Mouse (Mus musculus) left cerebral cortex, adult 8-10 months (tissue): ENCODE data around the gene Tmem121. TPM values are rescaled to one million over a fixed set of nuclear protein-coding genes. Genes with fewer than 3 reads are reported as not detected.

ENCODE experiments used
- DNase-seq, 2 experiments: peaks; one replicate each; pipeline ENCODE4 v3.0.0; 2022; ENCODE audit warnings: low spot score in 2 of 2
- total RNA-seq, 4 experiments: library from RNA; stranded (reverse); gene quantifications; 2 replicates each; pipeline ENCODE4 v1.2.4; 2022

The Tmem121 gene
- 10 to 100 TPM; 21.4 to 23.8 (median 23.1) TPM for total RNA-seq

DNA sequence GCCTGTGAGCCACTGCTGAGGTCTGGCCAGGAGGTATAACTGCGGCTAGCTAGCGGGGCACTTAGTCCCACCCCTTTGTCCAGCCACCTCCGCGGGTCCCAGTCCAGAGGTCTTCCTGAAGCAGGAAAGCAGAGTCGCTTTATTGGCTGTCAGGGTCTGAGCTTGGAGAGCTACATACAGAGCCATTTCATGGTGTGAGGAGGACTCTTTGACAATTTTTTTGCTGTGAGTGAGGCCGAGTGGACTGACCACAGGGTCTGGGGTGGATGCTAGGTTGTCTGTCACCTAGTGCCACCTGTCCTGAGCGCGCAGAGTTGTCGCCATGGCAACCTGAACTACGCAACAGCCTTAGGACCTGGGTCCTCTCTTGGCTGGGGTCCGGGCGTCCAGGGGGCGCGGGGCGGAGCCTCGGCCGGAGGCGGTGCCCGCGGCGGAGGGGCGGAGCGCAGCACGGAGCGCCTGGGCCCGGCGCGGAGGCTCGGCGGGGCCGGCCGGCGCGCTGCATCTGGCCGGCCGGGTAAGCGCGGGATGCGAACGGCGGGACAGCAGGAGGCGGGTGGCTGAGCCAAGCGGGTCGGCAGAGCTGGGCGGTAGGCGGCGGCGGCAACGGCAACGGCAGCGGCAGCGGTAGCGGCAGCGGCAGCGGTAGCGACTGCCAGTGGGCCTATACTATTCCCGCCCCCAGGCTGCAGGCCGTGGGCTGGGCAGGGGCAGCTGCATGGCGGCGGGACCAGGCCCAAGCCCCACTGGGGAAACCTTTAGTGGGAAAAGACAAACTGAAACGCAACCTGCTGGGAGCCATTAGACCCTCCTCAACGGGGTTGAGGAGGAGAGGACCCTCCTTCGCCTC lies at the start of gene Tmem121:
Gene Tmem121, plus strand, starts transcription at position 489 of the 850 bp plus-strand sequence.
- peak in 1 of 2 experiments; percentile 26 for DNase-seq

DNA sequence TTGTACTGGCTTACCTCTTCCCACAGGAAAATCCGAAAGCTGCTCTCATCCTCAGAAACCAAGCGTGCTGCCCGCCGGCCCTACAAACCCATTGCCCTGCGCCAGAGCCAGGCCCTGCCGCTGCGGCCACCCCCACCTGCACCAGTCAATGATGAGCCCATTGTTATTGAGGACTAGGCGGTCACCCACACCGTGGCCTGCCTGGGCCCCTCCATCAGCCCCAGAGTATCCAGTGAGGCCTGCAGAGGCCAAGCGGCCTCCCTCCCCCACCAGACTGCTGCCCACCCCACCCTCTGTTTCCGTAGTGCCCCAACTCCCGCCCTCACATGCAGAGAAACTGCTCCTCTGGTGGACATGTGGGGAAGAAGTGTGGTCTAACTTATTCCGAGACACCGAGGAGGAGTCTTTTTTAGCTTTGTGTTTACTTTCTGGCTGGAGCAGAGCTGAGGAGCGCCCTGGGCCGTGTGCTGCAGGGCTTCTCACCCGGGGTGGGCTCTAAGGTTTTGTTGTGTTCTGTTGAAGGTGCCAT lies 49.2 kb upstream of the Tmem121 start:
- no peak for DNase-seq

DNA sequence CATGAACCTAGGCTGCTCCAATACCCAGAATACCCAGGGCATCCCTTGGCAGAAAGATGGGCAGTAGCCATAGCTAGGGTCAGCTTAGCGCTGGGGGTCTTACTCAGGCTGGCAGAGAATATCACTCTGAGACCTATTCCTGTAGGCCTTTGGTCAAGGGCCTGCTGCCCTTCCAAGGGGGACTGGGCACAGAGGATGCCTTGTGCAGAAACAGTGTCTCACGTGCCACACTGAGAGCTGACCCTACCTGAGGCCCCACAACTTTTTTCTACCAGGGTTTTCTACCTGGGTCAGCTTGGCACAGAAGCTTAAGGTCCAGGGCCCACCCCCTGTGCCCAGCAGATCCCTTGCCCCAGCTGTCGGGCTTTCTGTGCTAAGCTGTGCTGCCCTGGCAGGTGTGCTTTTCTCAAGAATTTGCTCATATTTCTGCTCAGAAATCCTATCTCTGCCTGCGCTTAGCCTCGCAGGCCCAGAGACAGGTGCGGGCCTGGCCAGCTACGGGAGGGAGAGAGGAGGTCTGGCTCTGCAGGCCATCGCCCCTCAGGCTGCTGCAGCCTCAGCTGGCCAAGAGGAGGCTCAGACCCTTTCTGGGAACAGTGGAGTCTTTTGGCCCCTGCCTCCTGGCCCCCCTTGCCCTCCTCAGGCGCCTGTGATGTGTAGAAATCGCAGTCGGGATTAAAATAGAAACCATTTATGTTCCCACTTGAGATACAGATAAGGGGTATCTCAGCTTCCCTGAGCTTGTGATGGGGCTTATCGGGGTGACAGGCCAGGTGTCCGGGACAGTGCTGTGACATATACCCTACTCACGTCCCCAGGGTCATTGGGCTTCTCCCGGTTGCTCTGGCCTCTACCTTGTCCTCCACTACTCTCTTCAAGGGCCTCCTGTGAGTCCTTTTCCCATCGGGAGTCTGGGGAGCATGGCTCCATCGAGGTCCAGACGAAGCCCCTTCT lies 48.2 kb upstream of the Tmem121 start:
- DNase-seq: no peak

DNA sequence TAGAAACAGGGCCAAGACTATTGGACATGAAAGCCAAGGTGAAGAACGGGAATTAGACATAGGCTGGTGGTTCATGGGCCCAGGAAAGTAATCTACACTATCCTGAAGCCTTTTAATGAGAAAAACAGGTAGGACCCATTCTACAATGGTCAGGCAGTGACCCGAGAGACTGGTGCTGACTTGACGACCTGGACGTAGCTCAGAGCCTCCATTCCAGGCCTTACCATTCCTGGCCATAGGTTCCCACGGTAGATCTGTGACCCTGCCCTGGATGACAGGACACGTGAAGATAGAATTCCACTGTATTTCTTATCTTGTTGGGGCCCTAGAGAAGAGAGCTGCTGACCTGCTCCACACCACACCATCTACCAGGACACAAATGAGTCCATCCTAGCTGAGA lies 47.4 kb upstream of the Tmem121 start:
- DNase-seq: no peak

DNA sequence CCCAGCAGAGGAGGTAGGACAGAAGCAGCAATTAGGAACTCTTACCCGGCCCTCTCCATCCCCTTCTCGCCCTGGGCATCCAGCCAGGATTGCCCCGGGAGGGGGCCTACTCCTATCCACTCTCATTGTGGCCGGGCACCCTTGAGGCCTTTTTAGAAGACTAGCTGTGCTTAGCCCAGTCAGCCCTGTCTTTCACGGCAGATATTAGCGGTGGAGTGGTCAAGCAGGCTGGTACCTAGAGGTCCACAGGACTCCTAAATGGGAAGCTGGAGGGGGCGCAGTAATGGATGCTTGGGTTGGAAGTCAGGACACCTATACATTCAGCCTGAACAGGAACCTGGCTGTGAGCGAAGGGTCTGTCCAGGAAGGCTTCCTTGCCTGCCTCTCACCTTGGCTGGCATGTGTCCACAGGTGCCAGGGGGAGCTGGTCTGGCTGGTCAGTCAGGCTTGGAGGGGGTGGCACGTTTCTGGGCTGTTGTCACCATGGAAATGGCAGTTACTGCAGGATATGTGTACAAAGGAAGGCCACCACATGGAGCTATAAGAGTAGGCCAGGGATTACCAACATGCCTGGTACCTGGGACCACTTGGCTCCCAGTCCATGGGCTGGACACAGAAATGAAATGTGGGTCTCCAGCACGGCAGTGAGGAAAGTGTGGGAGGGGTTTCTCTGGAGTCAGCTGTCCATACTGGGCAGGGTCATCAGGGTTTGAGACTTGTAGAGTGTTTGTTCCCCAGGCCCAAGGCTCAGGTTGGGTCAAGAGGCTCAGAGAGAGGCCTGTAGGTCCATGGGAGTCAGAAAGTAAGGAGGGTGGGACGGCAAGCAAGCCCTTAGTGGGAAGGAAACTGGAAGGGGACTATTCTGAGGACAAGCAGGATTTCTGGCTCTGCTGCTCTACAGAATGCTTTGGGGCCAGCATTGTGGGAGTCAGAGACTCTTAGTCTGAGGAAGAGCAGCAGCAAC lies 46.5 kb upstream of the Tmem121 start:
- DNase-seq: no peak

DNA sequence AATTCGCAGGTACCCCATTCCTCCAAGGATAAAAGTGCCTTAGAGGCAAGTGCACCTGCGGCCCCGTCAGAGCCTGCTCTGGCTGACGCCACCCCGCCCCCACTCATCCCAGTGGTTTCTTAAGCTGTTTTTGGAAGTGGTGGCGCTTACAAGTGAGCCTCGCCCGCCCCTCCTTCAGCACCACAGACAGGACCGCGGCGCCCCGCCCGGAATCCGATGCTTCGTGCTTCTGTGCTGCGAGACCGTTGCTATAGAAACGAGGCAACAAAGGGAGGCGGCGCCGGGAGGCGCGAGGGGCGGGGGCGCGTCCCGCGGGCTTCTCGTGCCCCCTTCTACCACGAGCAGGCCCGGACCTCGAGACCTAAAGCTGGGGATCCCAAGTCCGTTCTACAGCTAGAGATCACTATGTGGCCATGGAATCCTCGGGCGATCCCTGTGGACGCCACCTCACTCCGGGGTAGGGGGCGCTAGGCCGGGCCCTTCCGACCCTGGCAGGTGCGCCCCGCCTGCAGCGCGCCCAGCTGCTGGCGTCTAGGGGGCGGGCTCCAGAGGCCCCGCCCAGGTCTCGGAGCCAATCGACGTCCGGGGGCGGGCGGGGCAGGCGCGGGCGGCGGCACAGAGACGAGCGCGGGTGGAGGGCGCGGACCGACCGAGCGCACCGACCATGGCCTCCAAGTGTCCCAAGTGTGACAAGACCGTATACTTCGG lies 45.7 kb upstream of the Tmem121 start, which contains the start of gene Crip2:
Gene Crip2, plus strand, starts transcription at position 329 of the 708 bp plus-strand sequence.
- peak; percentile 86 to 98 for DNase-seq

DNA sequence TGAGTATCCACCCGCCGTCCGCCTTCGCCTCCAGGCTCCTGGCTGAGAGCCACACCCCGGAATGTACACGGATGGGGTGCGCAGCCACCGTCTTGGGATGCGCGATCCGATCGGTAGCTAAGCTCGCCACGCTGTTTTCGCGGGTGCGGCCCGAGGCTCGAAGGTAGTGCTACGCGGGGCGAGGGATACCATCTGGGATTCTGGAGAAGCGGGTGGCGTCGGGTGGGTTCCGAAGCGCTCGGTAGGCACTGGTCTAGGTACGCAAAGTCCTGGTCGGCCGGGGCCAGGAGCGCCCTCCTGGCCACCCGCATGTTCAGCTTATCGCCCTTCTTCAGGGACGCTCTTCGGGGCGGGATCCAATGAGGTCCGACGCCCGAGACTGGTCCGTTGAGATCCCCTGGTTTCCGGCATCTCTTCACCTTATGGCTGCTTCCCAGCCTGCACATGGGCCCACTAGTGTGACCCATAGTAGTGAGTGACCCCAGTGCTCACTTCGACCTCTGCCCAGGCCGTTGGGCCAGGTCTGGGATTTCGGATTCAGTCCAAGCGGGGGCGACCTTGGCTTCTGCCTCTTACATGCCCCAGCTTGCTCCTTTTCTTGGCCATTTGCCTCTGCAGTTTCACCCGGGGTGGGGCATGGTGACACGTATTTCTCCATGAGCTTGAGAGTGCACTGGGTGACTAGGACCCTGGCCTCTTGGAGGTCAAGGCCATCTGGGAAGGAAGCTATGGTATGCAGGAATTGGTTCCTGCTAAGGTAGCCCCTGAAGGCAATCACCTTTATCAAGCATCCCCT lies 44.9 kb upstream of the Tmem121 start:
- DNase-seq: peak in 1 of 2 experiments; percentile 56

DNA sequence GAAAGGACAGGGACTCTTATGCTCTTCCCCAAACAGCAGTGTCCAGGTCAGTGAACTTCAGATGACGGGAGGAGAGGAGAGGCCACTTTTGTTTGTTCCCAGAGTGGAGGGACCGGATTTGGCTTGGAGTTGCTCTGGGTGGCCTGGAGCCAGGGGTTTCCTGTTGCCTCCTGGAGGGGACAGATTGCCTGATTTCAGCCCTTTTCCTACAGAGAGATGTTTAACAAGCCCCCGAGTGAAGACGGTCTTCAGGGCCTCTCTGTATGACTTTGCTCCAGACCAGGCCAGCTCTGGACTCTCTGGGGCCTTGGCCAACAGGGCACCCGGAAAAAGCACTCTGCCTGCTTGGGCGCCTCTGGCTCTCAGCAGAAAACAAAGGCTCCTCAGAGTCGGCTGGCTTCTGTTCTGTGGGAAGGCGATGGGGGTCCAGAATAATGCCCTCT lies 44.2 kb upstream of the Tmem121 start:
- DNase-seq: no peak

DNA sequence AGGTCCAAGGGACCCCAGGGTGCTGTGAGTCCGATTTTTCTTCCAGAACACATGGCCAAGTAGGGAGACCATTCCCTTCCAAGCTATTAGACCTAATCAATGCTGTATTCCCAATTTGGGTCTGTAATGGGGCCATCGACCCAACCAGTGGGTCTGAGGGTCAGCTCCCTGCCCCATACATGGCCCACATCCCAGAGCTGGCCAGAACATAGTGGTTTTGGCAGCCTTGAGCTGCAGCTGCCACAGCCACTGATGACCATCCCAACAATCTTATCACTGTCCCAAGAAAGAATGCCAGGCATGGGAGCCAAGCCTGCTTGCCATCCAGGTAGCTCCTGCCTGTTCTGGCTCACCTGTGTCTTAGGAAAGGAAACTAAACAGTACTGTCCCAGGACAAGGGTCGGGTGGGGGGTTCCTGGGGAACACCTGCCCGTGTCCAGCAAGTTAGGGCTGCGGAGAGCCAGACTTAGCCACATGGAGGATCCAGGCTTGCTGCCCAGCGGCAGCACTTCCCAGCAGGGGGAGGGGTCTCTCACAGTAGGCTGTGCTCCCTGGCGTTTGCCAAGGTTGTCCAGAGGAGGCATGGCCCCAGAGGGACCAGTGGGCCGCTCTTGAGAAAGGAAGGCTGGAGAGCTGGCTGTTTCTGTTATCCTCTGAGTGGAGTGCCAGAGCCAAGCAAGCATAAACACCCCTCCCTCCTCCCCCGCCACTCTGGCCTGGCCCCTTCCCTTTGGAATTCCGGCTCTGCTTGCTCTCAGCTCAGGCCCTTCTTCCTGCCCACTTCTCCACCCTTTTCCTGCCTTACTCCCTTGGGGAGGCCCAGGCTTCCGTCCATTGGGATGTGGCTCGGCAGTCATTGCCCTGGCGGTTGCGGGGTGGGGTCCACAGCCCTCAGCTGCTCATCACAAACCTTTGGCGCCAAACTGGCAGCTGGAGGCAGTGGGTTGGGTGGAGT lies 43.4 kb upstream of the Tmem121 start:
- peak in 1 of 2 experiments; percentile 65 for DNase-seq

DNA sequence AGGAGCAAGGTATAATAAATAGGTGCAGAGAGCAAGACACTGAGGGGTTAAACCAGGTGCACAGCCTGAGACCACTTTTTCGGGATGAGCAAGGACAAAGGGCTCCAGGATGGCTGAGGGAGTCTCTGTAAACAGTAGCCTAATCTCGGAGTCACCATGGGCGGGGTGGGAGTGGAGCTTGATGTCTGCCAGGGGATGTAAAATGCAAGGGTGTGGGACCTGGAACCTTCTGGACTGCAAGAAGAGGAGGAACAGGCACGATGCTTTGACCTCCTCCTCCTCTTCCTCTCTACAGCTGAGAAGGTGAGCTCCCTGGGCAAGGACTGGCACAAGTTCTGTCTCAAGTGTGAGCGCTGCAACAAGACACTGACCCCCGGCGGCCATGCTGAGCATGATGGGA lies 42.6 kb upstream of the Tmem121 start:
- no peak for DNase-seq

DNA sequence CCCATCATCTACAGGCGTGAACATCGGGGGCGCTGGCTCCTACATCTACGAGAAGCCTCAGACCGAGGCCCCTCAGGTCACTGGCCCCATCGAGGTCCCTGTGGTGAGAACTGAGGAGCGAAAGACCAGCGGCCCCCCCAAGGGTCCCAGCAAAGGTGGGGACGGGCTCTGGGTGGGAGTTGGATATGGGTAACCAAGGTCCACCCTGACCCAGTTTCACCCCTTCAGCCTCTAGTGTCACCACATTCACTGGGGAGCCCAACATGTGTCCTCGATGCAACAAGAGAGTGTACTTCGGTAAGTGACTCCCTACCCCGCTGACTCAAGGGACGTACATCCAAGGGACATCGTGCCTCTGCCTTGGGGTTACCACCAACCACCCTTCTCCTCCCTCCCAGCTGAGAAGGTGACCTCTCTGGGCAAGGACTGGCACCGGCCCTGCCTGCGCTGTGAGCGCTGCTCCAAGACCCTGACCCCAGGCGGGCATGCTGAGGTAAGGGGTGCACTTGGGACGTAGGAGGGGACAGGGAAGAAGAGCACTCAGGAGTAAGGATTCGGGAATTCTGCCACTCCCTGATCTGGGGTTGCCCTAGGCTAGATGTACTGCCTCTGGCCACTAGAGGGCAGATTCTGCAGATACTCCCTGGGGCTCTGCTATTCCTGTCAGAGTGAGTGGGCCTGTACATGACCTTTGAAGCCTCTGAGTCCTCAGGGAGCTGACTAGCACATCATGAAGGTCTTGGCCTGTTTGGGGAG lies 41.6 kb upstream of the Tmem121 start:
- DNase-seq: no peak

DNA sequence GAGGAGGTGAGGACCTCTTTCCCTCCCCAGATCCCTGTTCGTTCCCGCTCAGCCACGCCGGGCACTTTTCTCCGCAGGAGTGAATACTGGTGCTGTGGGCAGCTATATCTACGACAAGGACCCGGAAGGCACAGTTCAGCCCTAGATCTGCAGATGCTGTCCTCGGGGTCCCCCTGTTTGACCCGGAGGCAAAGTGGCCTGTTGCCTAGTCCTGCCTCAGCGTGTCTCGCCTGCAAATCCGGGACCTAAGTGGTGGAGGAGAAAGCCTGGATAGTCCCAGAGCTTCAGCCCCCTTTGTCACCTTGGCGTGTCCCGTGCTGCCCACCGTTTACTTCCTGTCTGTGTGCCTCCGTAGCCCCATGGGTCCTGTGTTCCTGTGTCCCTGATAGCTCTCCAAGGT lies 40.8 kb upstream of the Tmem121 start:
- no peak for DNase-seq

DNA sequence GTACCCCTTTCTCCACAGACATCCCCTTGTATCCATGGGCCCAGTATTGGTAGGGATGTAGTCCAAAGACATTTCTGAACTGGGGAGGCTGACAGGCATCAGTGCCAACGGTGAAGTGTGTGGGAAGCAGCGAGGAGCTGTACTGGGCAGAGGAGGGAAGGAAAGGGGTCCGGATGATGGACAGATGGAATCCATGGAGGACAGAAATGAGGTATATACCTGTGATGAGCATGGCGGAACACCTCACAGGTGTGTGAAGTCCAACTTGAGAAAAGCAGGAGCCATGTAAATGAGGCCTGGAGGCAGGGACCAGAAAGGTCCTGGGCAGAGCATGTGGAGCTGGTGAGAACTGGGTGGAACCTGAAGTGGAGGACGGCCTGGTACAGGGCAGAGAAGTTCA lies 40.1 kb upstream of the Tmem121 start:
- DNase-seq: no peak

DNA sequence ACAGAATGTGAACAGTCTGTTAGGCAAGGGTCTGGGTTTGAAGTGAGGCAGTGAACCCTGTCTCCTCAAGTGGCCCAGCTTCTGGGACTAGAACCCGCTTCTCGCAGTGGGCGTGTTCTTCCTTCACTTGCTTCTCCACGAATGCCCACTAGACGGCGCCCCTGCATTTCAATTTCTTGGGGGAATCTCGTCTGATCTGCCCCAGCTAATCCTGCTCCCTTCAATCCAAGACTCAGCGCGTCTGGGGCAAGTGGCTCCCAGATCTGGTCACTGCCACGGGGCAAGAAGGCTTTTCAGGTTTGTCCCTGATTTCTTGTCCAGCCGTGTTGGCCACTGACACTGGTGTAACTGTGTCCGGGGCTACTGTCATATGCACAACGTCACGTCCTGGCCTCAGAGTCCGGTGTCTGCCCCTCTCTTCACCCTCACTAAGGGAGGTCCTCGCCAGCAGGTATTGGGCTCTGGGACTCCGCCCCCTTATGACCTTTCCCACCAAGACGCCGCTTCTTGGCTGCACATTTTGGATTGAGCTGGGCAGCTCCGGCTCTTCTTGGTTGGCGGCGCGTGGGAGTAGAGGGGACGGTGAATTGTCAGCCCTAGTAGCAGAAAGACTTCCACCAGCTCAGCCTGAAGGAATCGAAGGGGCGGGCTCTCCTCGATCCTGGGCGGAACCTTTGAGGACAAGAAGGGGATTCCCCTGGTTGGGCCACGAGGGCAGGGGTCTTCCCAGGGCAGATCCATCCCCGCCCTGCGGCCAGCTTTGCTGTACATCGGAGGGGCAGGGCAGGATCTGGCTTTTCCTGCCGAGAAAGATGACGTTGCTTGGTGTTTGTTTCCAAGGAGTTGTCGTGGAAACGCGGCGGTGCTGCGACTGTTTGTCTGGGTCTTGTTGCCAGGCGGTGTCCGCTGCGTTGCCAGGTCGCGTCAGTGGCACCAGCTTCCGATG lies 39.3 kb upstream of the Tmem121 start, which contains the start of gene Crip1:
Gene Crip1, plus strand, starts transcription at position 205 of the 946 bp plus-strand sequence.
- DNase-seq: peak; percentile 69 to 92

DNA sequence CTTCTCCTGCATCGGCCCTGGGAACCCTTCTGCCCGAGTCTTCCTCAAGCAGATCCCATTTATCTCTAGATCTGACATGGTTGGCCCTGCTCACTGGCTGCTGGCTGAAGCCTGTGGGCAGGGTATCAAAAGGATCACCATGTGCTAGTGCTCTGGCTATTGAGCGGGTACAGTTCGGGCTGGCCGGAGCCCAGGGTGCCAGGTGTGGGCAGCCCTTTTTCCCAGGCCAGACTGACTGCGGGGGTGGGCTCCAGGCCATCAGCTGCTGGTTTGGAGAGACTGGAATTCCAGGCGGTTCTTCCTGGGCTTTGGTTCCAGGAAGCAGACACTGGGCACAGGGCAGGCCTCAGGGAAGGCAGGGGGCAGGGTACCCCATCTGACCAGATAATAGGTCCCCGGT lies 38.2 kb upstream of the Tmem121 start:
- peak in 1 of 2 experiments; percentile 17 for DNase-seq
